Comparison of ENCODE assay signal across 10 mouse cellular contexts in the genomic region with DNA sequence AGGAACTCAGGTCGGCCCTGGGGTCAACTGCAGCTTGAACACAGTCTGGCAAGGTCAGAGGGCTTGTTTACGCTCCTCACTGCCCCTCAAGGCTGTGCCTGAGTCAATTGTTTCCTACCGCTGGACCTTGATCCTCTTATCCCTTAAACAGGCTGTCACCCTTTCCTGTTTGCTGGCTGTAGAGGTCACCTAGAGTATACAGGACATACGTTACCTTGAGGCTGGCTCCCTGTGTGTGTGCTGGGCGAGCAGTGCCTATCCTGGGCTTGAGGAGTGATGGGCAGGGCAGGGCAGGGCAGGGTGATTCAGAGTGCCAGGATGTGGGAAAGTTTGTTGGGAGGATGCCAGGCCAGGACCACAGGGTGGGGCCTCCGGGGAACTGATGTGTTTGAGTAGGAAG. TPM values are rescaled to one million over a fixed set of nuclear protein-coding genes. Genes with fewer than 3 reads are reported as not detected.
DNase-seq lines count a peak whose midpoint lies in the region; ATAC-seq lines count a peak whose summit lies in the region.
"Had no signal": no experiment of that assay in that cellular context is flagged by ENCODE, and none has a peak within 500 bp of the region (broad histone marks: within the 10 kb centered on the region; RNA-seq: fewer than 3 reads in every experiment).

No protein-coding gene starts in this region.

- DNase-seq in kidney, postnatal 25 days: peak; percentile 51 to 73
- no peak for DNase-seq in kidney, adult 11 months
- DNase-seq in Muller cell, postnatal 12 days (ENCODE audit: inconsistent ontology term): peak; percentile 42
- no peak for DNase-seq in limb, embryonic 10.5 days (ENCODE audit: low spot score)
- DNase-seq: cerebellum, adult 11 months; right cerebral cortex, postnatal 25 days had no signal

- H3K27ac ChIP-seq in limb, embryonic 10.5 days: 0 out of 2 replicates have a peak overlapping the region, but pooled peaks have one; percentile 30
- H3K27ac ChIP-seq in midbrain, embryonic 15.5 days: no peak overlapping the region
- H3K27ac ChIP-seq: hindbrain, postnatal 0 days had no signal

- no peak overlapping the region for H3K9ac ChIP-seq in midbrain, embryonic 15.5 days

- no peaks in the 10 kb centered on the region for H3K27me3 ChIP-seq in limb, embryonic 10.5 days (ENCODE audit: low read depth, poor library complexity, severe bottlenecking)
- no peaks in the 10 kb centered on the region for H3K27me3 ChIP-seq in megakaryocyte, embryonic 14.5 days (replicated peaks)
- H3K27me3 ChIP-seq in midbrain, embryonic 15.5 days (replicated peaks): no peaks in the 10 kb centered on the region

- no peak for ATAC-seq in midbrain, embryonic 15.5 days (replicated peaks)
- no peak for ATAC-seq in activated CD4-positive, CD25-positive, alpha-beta regulatory T cell, adult 4 months
- ATAC-seq: hindbrain, postnatal 0 days had no signal

- H3K4me3 ChIP-seq in limb, embryonic 10.5 days: no peak overlapping the region
- H3K4me3 ChIP-seq in megakaryocyte, embryonic 14.5 days (replicated peaks): peak overlapping the region; percentile 28
- no peak overlapping the region for H3K4me3 ChIP-seq in midbrain, embryonic 15.5 days

- 42% methylated on average over 6 of the region's 6 CpGs for WGBS in limb, embryonic 10.5 days
- WGBS in midbrain, embryonic 15.5 days: 48% methylated on average over 6 of the region's 6 CpGs

- no peaks in the 10 kb centered on the region for H3K36me3 ChIP-seq in limb, embryonic 10.5 days
- peaks cover 31% of the 10 kb centered on the region for H3K36me3 ChIP-seq in megakaryocyte, embryonic 14.5 days (replicated peaks; ENCODE audit: low read length)
- H3K36me3 ChIP-seq in midbrain, embryonic 15.5 days (replicated peaks): no peaks in the 10 kb centered on the region

- no peak overlapping the region for H3K4me2 ChIP-seq in midbrain, embryonic 15.5 days

- H3K9me3 ChIP-seq in limb, embryonic 10.5 days (replicated peaks): no peaks in the 10 kb centered on the region
- no peaks in the 10 kb centered on the region for H3K9me3 ChIP-seq in megakaryocyte, embryonic 14.5 days
- no peaks in the 10 kb centered on the region for H3K9me3 ChIP-seq in midbrain, embryonic 15.5 days

- peaks cover 49% of the 10 kb centered on the region for H3K4me1 ChIP-seq in limb, embryonic 10.5 days
- H3K4me1 ChIP-seq in megakaryocyte, embryonic 14.5 days: peaks cover 78% of the 10 kb centered on the region
- H3K4me1 ChIP-seq in midbrain, embryonic 15.5 days: peaks cover 7% of the 10 kb centered on the region; the same call in 1 of the 2 replicates

RNA-seq across cellular contexts. Expression of a gene that starts 47.8 kb away (rescaled TPM):
- polyA plus RNA-seq in limb, embryonic 10.5 days (2016; fragmentation: Nextera tagmentation; extraction: Ambion mirVana): 34.2 and 35.3 TPM in 2 replicates
- polyA plus RNA-seq in megakaryocyte, embryonic 14.5 days (2012; ENCODE audit: insufficient read depth, low replicate concordance): 27.1 and 40.6 TPM in 2 replicates
- 92.6 and 97.2 TPM in 2 replicates for polyA plus RNA-seq in midbrain, embryonic 15.5 days (2015; fragmentation: Nextera tagmentation; extraction: Ambion mirVana)
- 10 to 100 TPM; 59.7 to 63.6 TPM for polyA plus RNA-seq in activated CD4-positive, CD25-positive, alpha-beta regulatory T cell, adult 4 months (2017; shearing (Covaris generic))

Comparison
In these comparisons a context has a peak if more than half of its experiments do, and no peak if none do; other contexts are left out.
1. DNase-seq: peak in kidney, postnatal 25 days (2 of 2) and Muller cell, postnatal 12 days (single experiment); none in kidney, adult 11 months (single experiment) and limb, embryonic 10.5 days (single experiment).